Mouse (Mus musculus) c-Kit-positive CD71-negative TER-119-negative erythroid progenitor cells, embryonic 14.5 days (primary cell): ENCODE data around the gene Rraga.
A peak's percentile ranks its signal among the peaks of the same experiment; 100 is the strongest.

ENCODE experiments used
- DNase-seq: peaks from one replicate; pipeline ENCODE4 v3.0.0-alpha.2; 2013; ENCODE audit warnings: low read depth

Rraga gene

GRCm38 (mm10) chr4:86575283-86575983 lies at the start of gene Rraga:
TSS of gene Rraga (plus strand) at chr4:86575668.
- DNase-seq: peak; percentile 90

- DNase-seq: no peak
These were observed 48.0 kb upstream of the Rraga start for GRCm38 (mm10) chr4:86527162-86528136.

GRCm38 (mm10) chr4:86529161-86529560 lies 46.3 kb upstream of the Rraga start:
- no peak for DNase-seq

GRCm38 (mm10) chr4:86533406-86534090 lies 41.9 kb upstream of the Rraga start:
- DNase-seq: no peak

- DNase-seq: no peak
These were observed 41.4 kb upstream of the Rraga start for GRCm38 (mm10) chr4:86534091-86534481.

GRCm38 (mm10) chr4:86537972-86538371 lies 37.5 kb upstream of the Rraga start:
- peak; percentile 31 for DNase-seq

GRCm38 (mm10) chr4:86538936-86539335 lies 36.5 kb upstream of the Rraga start:
- no peak for DNase-seq

- DNase-seq: no peak
These were observed 33.9 kb upstream of the Rraga start for GRCm38 (mm10) chr4:86541573-86541972.

GRCm38 (mm10) chr4:86543999-86544398 lies 31.5 kb upstream of the Rraga start:
- no peak for DNase-seq

GRCm38 (mm10) chr4:86545615-86546014 lies 29.9 kb upstream of the Rraga start:
- no peak for DNase-seq

- DNase-seq: peak; percentile 19
These were observed 27.1 kb upstream of the Rraga start for GRCm38 (mm10) chr4:86548332-86548731.

GRCm38 (mm10) chr4:86555035-86555707 lies 20.3 kb upstream of the Rraga start:
- no peak for DNase-seq

- DNase-seq: no peak
These were observed 18.1 kb upstream of the Rraga start for GRCm38 (mm10) chr4:86557371-86557770.

- DNase-seq: no peak
These were observed 17.2 kb upstream of the Rraga start, which contains the start of gene Saxo1 for GRCm38 (mm10) chr4:86558228-86558627. TSS of gene Saxo1 (minus strand) at chr4:86558328.

- no peak for DNase-seq
These were observed 16.5 kb upstream of the Rraga start for GRCm38 (mm10) chr4:86559006-86559405.

GRCm38 (mm10) chr4:86561061-86561460 lies 14.4 kb upstream of the Rraga start:
- no peak for DNase-seq

GRCm38 (mm10) chr4:86574939-86575282 lies 557 bp upstream of the Rraga start:
- peak; percentile 9 for DNase-seq

- peak; percentile 16 for DNase-seq
These were observed 663 bp downstream of the Rraga start for GRCm38 (mm10) chr4:86576120-86576541.

GRCm38 (mm10) chr4:86576630-86577225 lies 1.3 kb downstream of the Rraga start:
- no peak for DNase-seq

GRCm38 (mm10) chr4:86580056-86580455 lies 4.6 kb downstream of the Rraga start:
- no peak for DNase-seq

GRCm38 (mm10) chr4:86580591-86580990 lies 5.1 kb downstream of the Rraga start:
- no peak for DNase-seq
